Mouse (Mus musculus): ENCODE measurements around the gene Ralgps1.
A peak's percentile ranks its signal among the peaks of the same experiment; 100 is the strongest.
"Not testable (repeated sequence)": the region's sequence is repeated elsewhere in the genome, so short reads cannot be mapped to it uniquely, and the experiment has no call there.

The Ralgps1 gene

DNA sequence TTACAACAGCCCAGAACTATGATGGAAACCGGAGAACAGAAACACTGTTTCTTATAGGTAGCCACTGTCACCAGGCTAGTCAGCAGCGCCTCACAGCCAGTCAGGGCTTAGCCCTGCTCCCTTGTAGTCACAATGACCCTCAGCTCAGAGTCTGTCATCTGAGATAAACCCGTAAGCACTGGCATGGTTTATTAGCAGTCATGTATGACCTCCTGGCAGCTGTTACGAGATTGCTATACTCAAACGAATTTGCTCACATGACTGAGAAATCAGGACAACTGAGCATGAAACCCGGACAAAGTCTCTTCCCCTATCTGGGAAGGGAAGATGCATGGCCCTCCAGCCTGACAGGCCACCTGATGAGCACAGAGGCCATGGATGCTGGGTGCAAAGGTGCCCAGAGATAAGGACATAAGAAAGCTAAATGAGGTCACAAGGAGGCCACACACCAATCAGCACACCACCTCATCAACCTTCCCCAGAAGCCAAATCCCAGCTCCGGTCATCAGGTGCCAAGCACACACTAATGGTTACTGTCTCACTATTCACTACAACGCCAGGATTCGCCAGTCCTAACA lies 10.1 kb downstream of the Ralgps1 start:
- no peak for DNase-seq (ENCODE audit: low spot score)

DNA sequence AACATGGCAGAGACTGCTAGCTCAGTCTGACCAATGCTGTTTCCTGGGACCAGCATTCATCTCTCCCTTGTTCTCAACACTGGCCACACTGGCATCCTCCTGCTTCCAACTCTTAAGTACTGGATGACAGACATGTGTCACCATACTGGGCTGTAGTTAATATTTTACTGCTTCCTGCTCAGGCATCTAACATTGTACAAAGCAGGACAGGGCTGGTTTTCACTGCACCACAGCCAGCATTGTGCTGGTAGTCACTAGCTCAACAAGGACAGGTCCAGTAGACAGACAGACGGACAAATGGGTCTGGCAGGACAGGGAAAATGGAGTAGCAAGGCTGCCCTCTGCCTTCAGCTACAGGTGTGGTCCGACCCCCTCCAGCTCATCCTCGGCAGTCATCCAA lies 10.7 kb downstream of the Ralgps1 start:
- no peak for DNase-seq (ENCODE audit: low spot score)

DNA sequence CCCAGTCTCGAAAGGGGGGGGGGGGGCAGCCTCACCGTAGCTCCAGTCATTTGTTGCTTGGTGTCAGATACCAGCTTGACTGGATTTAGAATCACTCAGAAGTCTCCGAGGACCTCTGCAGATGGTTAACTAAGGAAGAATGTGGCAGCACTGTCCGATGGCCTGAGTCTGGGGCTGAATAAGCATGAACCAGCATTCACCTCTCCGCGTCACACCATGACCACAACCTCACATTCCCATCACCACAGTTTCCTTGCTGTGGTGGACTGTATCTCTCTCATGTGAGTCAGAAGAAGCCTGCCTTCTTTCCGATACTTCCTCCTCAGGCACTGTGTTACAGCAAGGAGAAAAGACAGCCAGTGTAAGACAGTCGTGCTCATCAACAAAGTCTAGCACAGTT lies 12.1 kb downstream of the Ralgps1 start:
- no peak for DNase-seq (ENCODE audit: low spot score)

- no peak for DNase-seq (ENCODE audit: low spot score)
Observed at GRCm38 (mm10) chr2:33357250-33357838, 13.9 kb downstream of the Ralgps1 start.

GRCm38 (mm10) chr2:33355558-33355957 lies 15.7 kb downstream of the Ralgps1 start:
- DNase-seq (ENCODE audit: low spot score) = peak; percentile 40

DNA sequence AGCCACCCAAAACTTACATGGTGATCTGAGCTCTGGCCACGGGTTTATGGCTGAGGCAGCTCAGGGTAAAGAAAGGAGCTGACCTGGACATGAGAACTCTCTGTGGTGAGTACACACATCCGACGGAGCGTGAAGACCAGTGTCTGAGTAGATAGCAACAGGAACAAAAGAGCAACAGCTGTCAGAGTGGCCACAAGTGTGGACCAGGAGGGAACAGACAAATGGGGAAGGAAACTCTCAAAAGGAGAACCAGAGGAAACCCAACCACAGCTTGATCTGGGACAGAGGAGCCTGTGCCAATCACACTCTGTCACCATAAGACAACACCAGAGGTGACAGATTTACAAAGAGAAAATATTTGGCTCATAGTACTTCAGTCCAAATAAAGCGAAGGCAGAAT lies 17.9 kb downstream of the Ralgps1 start:
- no peak for DNase-seq (ENCODE audit: low spot score)

GRCm38 (mm10) chr2:33351449-33351848 lies 19.8 kb downstream of the Ralgps1 start:
- no peak for DNase-seq (ENCODE audit: low spot score)

DNA sequence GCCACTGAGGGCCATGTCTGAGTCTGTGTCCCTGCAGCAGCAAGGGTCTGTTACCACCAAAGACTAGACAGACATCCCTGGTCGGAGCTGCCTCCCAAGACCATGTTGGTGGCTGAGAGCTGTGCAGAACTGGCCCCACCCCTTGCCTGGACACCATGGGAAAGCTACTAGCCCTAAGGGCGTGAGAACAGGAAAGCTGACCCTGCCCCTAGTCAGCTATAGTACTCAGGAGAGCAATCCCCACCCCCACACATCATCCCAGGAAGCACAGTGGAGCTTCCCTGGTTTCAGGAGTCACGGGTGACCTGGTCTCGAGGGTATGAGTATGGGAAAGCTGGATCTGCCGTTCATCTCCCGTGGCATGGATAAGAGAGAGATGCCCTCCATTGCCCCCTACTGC lies 20.4 kb downstream of the Ralgps1 start:
- no peak for DNase-seq (ENCODE audit: low spot score)

GRCm38 (mm10) chr2:33349581-33349980 lies 21.7 kb downstream of the Ralgps1 start:
- no peak for DNase-seq (ENCODE audit: low spot score)

DNA sequence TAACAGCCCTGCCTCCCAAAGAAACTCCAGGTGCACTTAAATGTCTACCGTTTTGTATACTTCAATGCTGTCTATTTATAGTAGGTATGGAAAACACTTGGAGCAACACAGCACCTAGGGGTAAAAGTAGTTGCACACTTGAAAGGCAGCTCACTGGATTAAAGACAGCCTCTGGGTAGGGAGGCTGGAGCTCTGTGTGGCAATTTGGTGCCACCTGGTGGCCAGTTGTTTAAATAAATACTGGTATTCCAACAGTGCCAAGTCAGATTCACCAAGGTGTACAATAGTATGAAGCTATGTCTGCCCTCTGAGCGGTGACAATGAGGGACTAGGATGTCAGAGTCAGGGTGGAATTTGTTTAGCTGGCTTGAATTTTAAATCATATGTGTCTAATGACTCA lies 22.2 kb downstream of the Ralgps1 start:
- peak; percentile 83 for DNase-seq (ENCODE audit: low spot score)

- DNase-seq (ENCODE audit: low spot score) = no peak
Observed at GRCm38 (mm10) chr2:33348260-33348659, 23.0 kb downstream of the Ralgps1 start.

- DNase-seq (ENCODE audit: low spot score) = peak; percentile 54
Observed at GRCm38 (mm10) chr2:33347607-33348006, 23.7 kb downstream of the Ralgps1 start.

GRCm38 (mm10) chr2:33346749-33347148 lies 24.5 kb downstream of the Ralgps1 start:
- DNase-seq (ENCODE audit: low spot score) = no peak

GRCm38 (mm10) chr2:33345956-33346355 lies 25.3 kb downstream of the Ralgps1 start:
- DNase-seq (ENCODE audit: low spot score) = no peak

DNA sequence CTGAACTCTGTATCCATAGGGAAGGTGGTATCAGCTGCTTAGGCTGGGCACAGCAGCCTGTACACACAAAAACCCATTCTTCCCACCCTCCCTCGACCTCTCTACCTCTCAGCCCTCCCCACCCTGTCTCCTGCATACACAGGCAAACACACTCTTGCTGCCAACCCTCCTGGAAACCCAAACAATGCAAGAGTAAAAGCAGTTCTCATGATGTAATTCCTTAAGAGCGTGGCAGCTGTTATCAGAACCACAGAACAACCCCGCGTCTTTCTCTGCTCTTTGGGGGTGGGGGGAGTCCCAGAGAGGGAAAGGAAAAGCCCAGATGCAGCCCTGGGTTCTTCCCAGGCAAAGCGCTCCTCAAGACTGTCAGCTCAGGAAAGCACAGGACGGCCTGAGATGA lies 25.8 kb downstream of the Ralgps1 start:
- no peak for DNase-seq (ENCODE audit: low spot score)

DNA sequence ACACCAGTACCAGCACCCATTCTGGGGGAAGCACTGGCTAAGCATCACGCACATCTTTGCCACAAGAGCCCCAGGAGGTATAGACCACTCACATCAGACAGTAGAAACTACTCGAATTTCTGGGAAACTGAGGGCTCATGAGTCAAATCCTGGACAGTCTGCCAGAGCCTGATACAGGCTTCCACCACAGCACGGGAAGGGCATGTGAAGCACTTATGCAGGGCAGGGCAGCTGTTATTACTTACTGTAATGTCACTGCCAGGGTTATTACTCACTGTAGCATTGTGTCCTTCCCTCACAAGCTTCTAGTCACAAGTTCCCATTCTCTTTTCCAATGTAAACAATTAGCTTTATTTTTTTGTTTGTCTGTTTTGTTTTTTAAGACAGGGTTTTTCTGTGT lies 27.9 kb downstream of the Ralgps1 start:
- DNase-seq (ENCODE audit: low spot score) = no peak

GRCm38 (mm10) chr2:33342148-33342547 lies 29.1 kb downstream of the Ralgps1 start:
- DNase-seq (ENCODE audit: low spot score) = no peak

GRCm38 (mm10) chr2:33335789-33336188 lies 35.5 kb downstream of the Ralgps1 start:
- DNase-seq (ENCODE audit: low spot score) = no peak

DNA sequence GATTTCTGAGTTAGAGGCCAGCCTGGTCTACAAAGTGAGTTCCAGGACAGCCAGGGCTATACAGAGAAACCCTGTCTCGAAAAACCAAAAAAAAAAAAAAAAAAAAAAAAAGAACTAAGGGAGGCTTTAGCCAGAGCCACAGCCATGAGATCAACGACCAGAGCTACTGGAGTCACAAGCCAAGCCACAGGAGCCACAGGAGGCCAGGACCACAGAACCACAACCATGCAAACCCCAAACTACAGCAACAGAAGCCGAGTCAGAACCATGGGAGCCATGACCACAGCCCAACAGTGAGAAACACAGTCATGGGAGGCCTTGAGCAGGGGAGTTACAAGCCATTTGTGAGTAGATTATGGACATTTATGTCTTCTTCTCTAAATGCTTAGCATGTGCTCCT lies 41.7 kb downstream of the Ralgps1 start:
- DNase-seq (ENCODE audit: low spot score) = no peak

- DNase-seq (ENCODE audit: low spot score) = no peak
Observed at GRCm38 (mm10) chr2:33328941-33329340, 42.3 kb downstream of the Ralgps1 start.

- DNase-seq (ENCODE audit: low spot score) = no peak
Observed at GRCm38 (mm10) chr2:33325359-33325758, 45.9 kb downstream of the Ralgps1 start.

DNA sequence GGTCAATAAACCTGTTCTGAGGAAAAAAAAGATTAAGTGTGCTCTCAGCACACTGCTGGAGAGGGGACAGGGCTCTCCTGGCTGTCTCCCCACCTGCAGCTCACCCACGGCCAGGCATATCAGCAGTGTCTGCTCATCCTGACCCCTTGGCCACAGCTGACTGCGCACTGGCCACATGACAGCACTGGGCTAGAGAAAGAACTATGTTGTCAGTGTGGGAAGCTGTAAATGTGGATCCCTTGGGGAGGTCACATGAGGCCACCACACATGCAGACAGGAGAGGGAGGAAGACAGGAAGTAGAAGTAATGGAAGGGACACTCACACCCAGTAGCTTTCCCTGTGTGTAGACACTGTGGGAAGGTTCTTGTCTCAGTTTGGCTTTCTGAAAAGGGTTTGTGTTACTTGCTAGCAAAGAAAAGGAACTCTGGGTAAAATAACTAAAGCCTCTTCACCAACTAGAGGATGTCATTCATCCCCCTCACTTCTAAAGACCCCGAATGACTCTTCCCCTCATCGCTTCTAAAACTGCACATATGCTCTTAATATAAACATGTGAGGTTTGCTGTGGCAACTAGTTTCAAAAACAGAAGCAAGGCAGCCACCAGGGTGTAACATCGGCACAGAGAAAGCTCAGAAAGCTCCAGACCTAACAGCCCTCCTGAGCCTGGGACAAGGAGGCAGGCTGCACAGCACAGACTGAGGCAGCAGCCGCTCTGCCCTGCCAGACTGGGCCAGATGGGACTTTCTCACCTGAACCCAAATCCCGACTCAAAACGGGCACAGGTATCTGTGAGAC lies 47.3 kb downstream of the Ralgps1 start:
- DNase-seq (ENCODE audit: low spot score) = no peak

GRCm38 (mm10) chr2:33323043-33323625 lies 48.2 kb downstream of the Ralgps1 start:
- DNase-seq (ENCODE audit: low spot score) = not testable (repeated sequence)
